Mouse (Mus musculus): ENCODE data around the gene Topors.

GRCm38 (mm10) chr4:40313026-40313425, 43.4 kb upstream of the Topors start:
- no peak for TF ChIP-seq CTCF (conservative IDR thresholded peaks at IDR 0.05; ENCODE audit: insufficient read depth, insufficient read length, low read depth, low read length)
- TF ChIP-seq POLR2A (IDR thresholded peaks at IDR 0.05; ENCODE audit: low read depth, low read length) = no peak
